Mouse (Mus musculus) left cerebral cortex, postnatal 25 days (tissue): ENCODE data around the gene Ccl26. TPM values are rescaled to one million over a fixed set of nuclear protein-coding genes. Genes with fewer than 3 reads are reported as not detected.

ENCODE experiments used
- DNase-seq, 2 experiments: peaks; one replicate each; pipeline ENCODE4 v3.0.0; 2022; ENCODE audit warnings: low spot score in 2 of 2, mixed read lengths in 1 of 2
- intact Hi-C: fragments of 180-260 bp; cut with DNase I; formaldehyde crosslinking; loops from one replicate; pipeline ENCODE4 v1.15.1; 2025
- total RNA-seq, 2 experiments: library from RNA; stranded (reverse); gene quantifications; 2 replicates each; pipeline ENCODE4 v1.2.3; 2021

The Ccl26 gene
- total RNA-seq, 2 experiments from 2014 or later, result not detected

DNA sequence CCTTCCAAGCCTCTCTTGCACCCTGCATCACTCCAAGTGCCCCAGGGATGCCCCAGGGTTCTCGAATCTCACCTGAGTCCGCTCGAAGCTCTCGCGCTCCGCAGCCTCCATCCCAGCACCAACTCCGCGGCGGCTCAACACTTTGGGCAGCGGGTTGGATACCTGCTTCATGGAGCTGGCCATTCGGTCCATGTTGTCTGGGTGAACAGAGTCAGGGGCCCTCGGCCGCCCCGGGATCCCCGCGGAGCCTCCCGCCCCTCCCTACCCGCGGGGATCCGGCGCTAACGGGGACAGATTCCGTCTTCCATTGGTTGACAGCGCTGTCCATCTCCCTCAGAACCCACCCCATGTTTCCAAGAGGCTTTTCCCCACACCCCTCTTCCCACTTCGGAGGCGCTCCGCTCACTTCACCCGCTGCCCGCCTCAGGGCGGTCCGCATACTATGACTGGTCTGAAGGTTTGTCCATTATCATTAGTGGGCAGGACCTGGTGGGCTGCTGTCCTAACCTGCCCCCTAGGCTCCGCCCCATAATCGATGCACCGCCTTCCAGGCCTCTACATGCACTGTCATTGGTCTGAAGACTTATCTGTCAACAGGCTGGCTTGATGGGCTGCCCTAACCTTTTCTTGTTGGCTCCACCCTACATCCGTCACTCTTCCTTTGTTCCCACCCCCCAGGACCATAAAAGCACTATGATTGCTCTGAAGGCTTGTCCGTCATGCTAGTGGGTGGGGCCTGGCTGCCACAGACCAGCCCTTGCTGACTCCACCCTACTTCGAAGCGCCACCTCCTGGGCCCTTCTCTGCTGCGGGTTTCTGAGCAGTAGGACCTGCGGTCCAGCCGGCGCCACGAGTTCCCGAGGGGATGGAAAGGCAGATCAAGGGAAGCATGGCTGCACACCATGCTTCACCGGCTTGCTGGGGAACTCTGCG lies 18.2 kb downstream of the Ccl26 start, which contains the start of gene Hip1:
Hip1 (minus strand) TSS at position 256 of the 933 bp plus-strand sequence.
- DNase-seq, result peak; percentile 99 to 100

DNA sequence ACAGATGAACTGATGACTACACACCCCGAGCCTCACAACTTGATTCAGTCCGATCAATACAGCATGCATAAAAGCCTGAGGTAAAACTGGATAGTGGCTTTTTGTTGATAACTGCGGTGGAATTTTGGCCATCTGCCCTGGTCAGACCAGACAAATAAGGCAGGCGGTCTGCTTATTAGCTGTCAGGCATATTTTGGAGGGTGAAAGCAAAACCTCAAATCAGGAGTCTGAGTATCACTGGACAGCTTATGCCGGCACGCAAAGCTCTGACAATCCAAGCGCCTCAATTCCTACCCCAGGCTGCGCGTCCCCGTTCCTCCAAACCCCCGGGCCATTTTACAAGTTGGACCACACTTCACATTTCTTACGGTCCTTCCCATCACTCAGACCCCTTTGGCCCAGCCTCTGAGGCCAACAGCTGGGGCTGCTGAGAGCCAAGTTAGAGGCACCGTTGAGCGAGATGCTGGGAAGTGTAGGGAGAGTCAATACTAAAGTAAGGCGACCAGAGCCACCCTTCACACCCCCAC lies 19.3 kb downstream of the Ccl26 start:
- intact Hi-C loops, result no loop called here
- no peak for DNase-seq

More for the DNA sequence above, 18.2 kb downstream of the Ccl26 start, which contains the start of gene Hip1:
- intact Hi-C loops, result loop anchor here (5.0 kb wide), 1 partner anchor 148 kb away; no protein-coding TSS in a partner anchor

DNA sequence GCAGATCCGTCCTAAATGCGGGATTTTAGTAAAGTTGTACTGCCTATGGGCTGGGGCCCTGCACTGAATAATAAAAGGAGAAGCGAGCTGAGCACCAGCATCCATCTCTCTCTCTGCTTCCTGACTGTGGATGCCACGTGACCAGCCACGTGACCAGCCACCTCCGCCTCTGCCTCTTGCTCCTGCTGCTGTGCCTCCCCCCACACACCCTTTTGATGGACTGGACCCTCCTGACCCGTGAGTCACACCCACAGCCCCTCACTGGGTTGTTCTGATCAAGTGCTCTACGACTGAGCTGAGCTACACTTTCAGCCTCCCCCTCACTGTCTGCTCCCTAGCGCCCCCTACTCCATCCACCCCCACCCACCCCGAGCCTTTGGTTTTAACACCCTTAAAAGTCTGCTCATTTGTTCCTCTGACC lies 25.6 kb downstream of the Ccl26 start:
- intact Hi-C loops, result no loop called here
- no peak for DNase-seq

DNA sequence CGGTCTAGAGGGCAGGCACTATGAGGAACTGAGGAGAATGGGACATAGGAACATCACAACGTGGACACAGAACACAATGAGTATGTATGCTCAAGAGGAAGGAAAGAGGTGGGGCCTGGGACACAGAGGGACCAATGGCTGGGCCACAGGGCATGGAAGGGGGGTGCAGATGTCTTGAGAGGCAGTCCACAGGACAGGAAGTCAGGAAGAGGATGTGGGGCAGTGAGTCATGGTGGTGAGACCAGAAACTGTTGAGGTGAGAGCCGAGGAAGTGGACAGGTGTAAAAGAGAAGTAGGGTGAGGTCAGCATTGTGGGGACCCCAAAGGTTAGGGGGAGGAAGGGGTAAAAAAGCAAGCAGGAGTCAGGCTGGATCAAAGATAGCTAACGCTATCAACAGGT lies 26.0 kb downstream of the Ccl26 start:
- intact Hi-C loops, result no loop called here

DNA sequence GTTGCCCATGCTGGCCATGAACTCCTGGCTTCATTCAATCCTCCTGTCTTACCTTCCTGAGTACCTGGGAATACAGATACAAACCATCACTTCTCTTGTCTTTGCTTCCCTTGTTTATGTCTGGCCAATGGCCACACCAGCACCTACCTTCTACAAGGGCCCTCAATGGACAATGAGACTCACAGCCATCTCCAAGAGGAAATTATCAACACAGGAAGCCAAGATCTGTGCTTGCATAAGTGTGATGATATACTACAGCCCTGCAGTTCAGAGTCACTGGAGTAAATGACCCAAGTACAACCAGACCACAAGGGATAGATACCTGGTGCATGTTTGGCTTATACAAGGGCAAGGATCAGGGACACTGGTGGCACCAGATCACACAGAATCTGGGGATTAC lies 27.5 kb downstream of the Ccl26 start:
- intact Hi-C loops, result no loop called here
- DNase-seq, result no peak

More for the DNA sequence above, 26.0 kb downstream of the Ccl26 start:
- no peak for DNase-seq

DNA sequence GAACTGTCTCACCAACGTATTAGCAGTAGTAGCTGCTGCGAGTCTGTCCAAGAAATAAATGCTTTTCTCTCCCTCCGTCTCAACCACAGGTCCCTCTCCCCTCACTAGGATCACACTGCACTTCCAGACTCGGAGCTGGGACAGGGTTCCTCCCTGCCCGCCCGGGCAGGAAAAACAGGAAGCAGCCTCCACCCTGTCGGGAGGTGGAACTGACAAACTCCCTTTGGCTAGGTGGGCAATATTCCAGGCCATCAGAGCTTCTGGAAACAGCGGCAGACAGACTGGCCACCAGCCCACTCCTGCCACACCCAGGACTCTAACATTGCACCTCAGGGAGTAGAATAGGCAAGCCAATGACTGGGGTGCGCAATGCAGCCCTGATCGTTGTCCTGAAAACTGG lies 29.9 kb downstream of the Ccl26 start:
- intact Hi-C loops, result no loop called here
- DNase-seq, result no peak

DNA sequence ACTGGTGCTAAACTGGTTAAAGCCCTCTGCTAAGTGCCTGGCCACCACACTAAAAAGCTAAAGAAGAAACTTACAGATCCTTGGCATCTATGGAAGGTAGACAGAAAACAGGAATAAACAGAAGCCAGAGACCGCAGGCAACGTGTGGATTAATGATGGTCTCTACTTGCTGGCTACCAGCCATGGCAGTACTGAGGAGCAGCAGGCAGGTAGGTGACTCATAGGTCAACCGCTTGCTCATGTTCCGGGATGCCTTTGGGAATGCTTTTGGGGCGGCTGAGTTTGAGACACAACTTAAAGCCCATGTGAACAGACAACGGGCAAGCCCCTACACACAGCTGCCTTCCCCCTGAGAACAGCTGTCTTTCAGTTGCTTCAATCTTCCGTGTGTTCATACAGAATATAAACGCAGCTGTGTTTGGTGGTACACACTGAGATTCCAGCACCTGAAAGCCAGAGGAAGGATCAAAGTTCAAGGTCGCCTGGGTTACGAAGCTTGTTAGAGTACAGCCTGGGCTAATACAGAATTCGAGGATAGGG lies 32.0 kb downstream of the Ccl26 start:
- intact Hi-C loops, result no loop called here
- DNase-seq, result no peak

DNA sequence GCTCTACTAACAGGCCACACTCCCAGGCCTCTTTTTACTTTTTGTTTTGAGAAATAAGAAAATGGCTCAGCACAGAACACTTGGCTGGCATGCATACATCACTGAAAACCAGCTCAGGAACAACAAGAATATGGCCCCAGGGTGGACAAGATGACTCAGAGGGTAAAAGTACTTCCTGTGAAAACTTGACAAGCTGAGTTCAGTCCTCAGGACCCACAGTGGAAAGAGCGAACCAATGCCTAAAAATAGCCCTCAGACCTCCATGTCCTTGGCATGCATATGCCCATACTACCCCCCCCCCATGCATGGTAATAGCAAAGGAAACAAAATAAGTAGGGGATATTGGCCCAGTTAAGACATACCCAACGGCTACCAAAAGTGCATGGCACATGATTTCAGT lies 33.4 kb downstream of the Ccl26 start:
- intact Hi-C loops, result no loop called here
- no peak for DNase-seq

DNA sequence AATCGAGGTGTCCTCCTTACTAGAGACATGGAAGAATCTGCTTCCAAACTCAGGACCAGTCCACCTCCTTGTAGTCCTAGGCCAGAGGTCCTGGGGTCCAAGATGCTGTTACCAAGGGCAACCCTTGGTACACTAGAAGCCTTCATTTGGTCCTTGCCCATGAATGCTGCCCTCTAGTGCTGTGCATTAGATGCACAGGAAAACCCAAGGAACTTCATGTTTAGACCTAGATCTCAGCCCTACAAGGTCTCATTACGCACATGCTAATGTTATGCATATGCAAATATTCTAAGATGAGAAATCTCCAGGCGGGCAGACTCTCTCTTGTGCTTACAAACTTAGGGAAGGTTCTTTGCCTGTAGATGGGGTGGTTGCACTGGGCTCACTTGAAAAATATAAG lies 34.1 kb downstream of the Ccl26 start:
- intact Hi-C loops, result no loop called here
- no peak for DNase-seq

DNA sequence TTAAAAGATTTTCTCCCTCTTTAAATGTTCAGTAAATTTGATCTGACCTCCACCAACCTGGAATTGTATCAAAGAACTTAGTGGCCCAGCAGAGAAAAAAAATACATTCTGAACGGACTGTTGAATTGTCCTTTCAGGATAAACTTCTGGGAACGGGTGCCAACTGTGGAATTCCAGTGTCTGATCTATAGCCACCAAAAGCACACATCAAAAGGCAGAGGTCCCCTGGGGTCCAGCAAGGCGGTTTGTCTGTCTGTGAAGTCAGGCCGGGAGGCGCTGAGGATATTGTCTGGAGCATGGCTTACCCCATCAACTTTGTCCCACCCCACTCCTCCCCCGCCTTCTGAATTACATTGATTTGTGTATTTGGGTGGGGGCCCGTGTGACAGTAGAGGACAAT lies 35.4 kb downstream of the Ccl26 start:
- intact Hi-C loops, result no loop called here
- DNase-seq, result no peak

DNA sequence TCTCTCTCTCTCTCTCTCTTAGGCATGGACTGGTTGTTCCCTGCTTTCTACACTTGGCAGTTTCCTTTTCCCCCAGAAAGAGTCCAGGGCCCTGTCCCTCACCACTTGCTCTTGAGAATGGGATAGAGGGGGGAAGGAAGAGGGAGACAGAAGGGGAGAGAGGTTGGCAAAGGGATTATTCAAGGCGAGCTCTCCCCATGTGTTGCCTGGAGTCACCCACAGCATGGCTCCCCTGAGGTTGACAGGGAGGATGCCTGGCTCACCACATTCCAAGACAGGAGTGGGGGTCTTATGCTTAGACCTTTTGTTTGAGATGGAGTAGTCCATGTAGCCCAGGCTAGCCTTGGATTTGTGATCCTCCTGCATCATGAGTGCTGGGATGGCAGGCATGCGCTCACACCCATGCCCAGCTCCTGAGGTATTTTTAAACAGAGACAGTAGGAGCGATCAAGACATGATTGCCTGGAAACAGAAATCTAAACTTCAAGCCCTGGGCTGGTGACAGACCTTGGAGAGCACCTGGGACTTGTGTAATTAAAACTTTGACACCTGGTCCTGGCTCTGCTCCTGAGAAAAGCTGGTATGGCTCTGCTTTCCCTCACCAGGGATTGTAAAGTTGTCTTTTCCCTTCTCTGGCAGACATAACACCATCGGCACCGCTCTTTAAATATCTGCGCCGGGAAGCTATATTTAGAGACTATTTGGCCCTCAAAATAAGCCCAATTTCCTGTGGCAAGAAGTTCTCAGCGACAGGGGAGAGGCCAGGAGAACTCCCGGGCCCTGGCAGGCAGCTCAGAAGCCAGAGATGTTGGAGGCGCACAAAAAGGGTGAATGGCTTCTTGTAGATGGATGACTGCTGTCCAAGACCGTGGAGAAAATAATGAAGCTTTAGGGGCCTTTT lies 38.5 kb downstream of the Ccl26 start:
- intact Hi-C loops, result no loop called here
- DNase-seq, result peak; percentile 18 to 48

DNA sequence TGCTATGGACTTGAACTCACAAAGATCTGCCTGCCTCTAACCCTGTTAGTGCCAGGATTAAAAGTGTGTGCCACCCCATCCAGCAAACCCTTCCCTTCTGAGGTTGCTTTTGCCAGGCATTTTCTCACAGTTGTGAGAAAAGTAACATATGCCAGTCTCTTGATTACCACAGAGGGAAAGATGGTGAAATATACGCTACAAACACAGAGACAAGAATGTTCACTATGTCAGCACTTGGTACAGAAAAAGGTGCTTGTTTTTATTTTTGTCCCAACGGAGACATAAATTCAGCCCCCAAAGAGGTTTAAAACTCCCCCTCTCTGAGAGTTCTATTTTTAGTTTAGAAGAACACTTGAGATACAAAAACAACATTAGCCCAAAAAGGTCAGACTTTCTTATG lies 39.3 kb downstream of the Ccl26 start:
- intact Hi-C loops, result no loop called here
- DNase-seq, result no peak

DNA sequence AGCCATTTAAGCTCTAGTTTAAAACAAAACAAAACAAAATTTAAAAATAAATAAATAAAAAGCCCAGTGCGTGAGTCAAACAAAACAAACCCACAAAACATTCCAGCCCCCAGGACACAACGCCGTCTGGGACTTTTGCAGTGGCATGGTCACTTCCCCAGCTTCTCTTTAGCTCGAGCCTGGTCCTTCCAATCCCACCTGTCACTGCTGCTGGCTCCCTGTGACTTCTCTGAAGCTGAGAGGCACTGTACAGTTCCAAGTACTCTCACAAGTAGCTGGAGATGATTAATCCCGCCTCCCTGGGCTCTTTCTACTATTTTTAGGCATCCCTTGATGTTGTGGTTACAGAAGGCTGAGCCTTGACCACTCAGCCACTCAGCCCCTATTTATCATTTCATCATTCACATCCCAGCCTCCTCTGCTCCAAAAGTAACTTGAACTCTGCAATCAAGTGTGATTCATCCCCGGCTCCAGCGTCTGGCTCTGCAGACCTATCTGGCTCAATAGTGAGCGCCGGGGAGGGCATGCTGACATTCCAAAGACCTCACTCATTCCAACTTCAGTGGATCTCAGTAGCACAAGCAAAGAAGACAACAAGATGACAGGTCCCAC lies 41.2 kb downstream of the Ccl26 start:
- intact Hi-C loops, result no loop called here
- DNase-seq, result peak in 1 of 2 experiments; percentile 20

DNA sequence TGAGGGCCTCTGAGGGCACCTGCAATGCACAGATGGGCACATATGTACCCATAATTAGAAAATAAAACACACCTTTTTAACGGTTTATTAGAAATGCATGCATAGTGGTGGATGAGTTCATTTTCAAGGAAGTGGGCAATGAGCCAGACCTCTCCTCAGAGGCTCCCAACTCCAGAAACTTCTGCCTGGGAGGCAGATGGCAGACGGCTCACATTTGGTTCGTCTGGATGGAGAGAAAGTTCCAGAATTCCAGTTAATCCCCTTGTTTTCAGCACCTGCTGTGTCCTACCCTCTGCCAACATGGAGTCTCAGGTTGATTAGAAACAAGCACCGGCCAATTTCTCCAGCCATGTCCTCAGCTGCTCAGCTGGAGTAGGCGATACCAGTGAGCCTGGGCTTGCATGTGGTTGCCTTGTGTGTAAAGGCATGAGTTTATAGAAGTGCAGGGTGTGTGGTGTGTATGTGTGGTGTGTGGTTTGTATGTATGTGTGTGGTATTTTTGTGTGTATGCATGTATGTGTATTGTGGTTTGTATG lies 46.0 kb downstream of the Ccl26 start:
- intact Hi-C loops, result no loop called here
- DNase-seq, result no peak

DNA sequence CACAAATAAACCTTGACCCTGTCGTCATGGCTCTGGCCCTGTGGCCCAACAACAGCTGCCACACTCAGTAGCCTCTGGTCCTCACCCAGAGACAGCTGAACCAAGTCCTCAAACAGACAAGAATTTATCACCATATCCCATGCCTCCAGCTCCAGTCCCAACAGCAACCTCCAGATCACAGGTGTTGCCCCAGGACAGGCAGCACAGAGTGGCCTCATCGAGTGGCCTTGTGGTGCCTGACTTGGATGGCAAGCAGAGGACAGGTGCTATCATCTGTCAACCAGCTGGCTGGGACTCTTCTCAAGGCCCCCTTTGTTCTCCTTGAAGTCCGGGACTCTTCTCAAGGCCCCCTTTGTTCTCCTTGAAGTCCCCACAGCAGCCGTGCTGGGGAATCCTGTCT lies 50.2 kb downstream of the Ccl26 start:
- DNase-seq, result no peak
- intact Hi-C loops, result no loop called here

DNA sequence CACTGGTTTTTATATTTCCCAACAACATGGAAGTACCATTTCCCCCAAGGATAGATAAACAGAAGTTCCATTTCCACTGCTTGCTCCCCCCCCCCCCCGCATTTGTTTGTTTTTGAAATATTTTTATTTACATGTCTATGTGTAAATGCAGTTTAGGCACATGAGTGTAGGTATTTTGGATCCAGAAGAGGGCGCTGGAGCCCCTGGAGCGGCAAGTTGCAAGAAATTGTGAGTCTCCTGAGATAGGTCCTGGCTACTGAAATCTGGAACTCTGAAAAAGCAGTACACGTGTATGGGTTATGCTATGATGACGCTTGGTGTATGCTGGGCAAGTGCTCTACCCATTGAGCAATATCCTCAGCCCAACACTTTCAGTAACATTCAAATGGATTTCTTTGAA lies 52.3 kb downstream of the Ccl26 start:
- intact Hi-C loops, result no loop called here
- no peak for DNase-seq
